Mouse (Mus musculus) liver, embryonic 16.5 days (tissue): ENCODE results near the gene Itpr1. TPM values are rescaled to one million over a fixed set of nuclear protein-coding genes. Genes with fewer than 3 reads are reported as not detected.

Source experiments
- ATAC-seq: fragments of 200-750 bp; cut with Nextera tagmentation; 2 replicates; pipeline ENCODE4 v1.8.0; 2017; ENCODE audit warnings: low read depth, mild to moderate bottlenecking, moderate number of reproducible peaks, moderate library complexity
- H3K27ac ChIP-seq: fragments of 300-500 bp; sonication (generic); 2 replicates; pipeline ENCODE4 v1.5.1; 2014; ENCODE audit warnings: mild to moderate bottlenecking, low read length
- H3K27me3 ChIP-seq: fragments of 300-500 bp; sonication (generic); 2 replicates; pipeline ENCODE4 v1.6.1; 2014; ENCODE audit warnings: low read depth, low read length, mixed read lengths; ENCODE audit not compliant: control insufficient read depth, insufficient read depth
- H3K36me3 ChIP-seq: fragments of 300-500 bp; sonication (generic); 2 replicates; pipeline ENCODE4 v1.6.1; 2014; ENCODE audit warnings: mild to moderate bottlenecking; ENCODE audit not compliant: control insufficient read depth, insufficient read depth
- H3K4me1 ChIP-seq: fragments of 300-500 bp; sonication (generic); 2 replicates; pipeline ENCODE4 v1.6.1; 2014; ENCODE audit warnings: low read depth, low read length, mixed read lengths; ENCODE audit not compliant: control insufficient read depth
- H3K4me2 ChIP-seq: fragments of 300-500 bp; sonication (generic); 2 replicates; pipeline ENCODE4 v1.6.1; 2014; ENCODE audit warnings: low read depth, low read length, mixed read lengths
- H3K4me3 ChIP-seq: fragments of 300-500 bp; sonication (generic); 2 replicates; pipeline ENCODE4 v1.5.1; 2014; ENCODE audit warnings: low read depth, mild to moderate bottlenecking, low read length
- H3K9ac ChIP-seq: fragments of 300-500 bp; sonication (generic); 2 replicates; pipeline ENCODE4 v1.6.1; 2014; ENCODE audit warnings: low read depth, low read length
- H3K9me3 ChIP-seq: fragments of 300-500 bp; sonication (generic); replicated peaks from 2 replicates; pipeline ENCODE4 v1.6.1; 2016; ENCODE audit warnings: low read length; ENCODE audit not compliant: control insufficient read depth
- WGBS: fragments of 180-500 bp; shearing (Covaris S2); extraction: QIAGEN DNeasy Blood & Tissue Kit; methylation state at CpG from one replicate; pipeline ENCODE4 v1.1.7; 2014; ENCODE audit not compliant: insufficient replicate concordance; 5-methylcytosine and 5-hydroxymethylcytosine counted together
- polyA plus RNA-seq: library from polyadenylated mRNA; unstranded; fragments of >200 nt; fragmentation: Nextera tagmentation; extraction: Ambion mirVana; gene quantifications from 2 replicates; pipeline ENCODE4 v1.2.1, GENCODE M21; 2015

The Itpr1 gene
- polyA plus RNA-seq, 1 experiment from 2014 or later, result 2.9 TPM

DNA sequence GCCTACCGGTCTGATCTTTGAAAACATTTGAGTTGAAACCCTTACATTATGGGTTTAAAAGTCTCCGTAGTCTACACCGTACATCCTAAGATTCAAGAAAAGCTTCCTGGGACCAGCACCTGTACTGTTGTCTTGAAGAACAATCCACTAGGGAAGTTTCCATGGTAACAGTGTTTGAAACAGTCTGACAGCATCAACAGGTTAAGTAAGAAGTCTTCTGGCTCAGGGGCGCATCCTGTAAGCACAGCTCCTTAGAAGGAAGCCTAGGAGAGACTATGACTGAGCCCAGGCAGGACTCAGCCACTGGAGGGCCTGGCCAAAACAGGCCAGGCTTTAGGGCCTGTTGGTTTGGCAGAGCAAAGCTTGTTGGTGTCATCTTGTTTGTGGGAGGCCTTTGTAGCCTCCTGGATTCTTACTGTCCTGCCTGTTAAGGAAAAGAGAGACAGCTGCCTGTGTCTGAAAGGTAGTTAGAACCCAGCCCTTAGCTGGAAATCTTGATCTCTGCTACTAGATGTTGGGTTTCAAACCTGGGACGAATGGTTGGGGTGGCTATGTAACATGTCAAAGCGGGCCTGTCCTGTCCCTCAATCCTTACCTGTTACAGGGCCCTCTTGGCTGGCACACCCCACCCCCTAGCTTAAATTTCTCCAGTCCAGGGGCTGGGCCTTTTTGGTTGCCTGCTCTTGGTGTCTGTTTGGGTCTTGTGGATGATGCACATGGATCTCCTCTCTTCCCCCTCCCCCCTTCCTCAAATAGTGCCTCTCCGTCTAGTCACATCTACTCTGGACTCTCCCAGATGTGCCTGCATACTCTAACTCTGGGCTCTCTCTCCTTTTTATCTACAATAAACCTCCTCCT is 242.3 kb downstream of the Itpr1 start:
- ATAC-seq, result no peak

DNA sequence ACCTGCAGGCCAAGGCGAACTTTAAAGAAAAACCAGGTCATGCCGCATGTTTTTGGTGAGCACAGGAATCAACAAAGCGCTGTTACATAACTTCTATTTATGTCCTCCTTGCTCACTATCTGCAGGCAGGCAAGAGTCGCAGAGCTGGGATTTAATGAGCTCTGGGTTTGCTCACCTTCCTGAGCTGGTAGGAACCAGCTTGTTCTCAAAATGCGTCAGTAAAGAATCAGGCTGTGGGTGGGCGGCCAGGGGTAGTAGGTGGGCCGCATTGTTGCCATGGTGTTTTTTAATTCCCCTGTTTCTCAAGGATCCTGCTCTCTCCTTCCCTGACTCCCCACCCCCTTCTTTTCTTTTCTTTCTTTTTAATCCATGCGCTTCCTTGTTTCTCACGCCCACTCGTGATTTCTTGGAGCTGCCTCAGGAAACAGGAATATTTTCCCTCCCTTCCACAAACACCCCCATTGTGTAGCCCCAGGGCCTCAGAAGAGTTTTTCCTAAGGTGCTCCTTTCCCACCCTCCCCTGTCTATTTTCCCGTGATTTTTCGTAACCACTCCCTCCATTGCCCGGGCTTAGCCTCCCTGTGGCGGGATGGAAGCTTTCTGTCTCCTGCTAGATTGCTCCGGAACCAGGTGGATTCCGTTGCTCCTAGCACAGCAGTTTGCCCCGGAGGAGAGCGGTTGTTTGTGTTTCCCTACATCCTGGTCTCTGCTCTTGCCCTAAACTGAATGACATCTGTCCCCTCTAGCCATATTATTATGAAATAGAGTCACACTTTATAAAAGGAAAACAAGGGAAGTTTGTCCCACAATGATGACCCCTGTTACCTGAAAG is 243.6 kb downstream of the Itpr1 start:
- Histone ChIP-seq H3K4me1 (peaks cover 12% of the 10 kb centered on the region), H3K9me3 (no peaks in the 10 kb centered on the region), H3K4me3 (no peak overlapping the region), H3K27ac (peak overlapping the region; percentile 17; the same call in 1 of the 2 replicates), H3K4me2 (0 out of 2 replicates have a peak overlapping the region, but pooled peaks have one; percentile 4), H3K36me3 (no peaks in the 10 kb centered on the region), H3K27me3 (no peaks in the 10 kb centered on the region), H3K9ac (no peak overlapping the region)
- 52% methylated on average over 18 of the region's 18 CpGs for WGBS
- peak; percentile 22; the same call in 1 of the 2 replicates for ATAC-seq

More for the DNA sequence above, 242.3 kb downstream of the Itpr1 start:
- no peak overlapping the region for H3K4me2 ChIP-seq
- H3K36me3 ChIP-seq, result no peaks in the 10 kb centered on the region
- H3K4me1 ChIP-seq, result peaks cover 12% of the 10 kb centered on the region
- H3K4me3 ChIP-seq, result no peak overlapping the region
- H3K27me3 ChIP-seq, result no peaks in the 10 kb centered on the region
- H3K27ac ChIP-seq, result no peak overlapping the region
- WGBS, result 76% methylated on average over 7 of the region's 7 CpGs
- no peaks in the 10 kb centered on the region for H3K9me3 ChIP-seq
- H3K9ac ChIP-seq, result no peak overlapping the region

DNA sequence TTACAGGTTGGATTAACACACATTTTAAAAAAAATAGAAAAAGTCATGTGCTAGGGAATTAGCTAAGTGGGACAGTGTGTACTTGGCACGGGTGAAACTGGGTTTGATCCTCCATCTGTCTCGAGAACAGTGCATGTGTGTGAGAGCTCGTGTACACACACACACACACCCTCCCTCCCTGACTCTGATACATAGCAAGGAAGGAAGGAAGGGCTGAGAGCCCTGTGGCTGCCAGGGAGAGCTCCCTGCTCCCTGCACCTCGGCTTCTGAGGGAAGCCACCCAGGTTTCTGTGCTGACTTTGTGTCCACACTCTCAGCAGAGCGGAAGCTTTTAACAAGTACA is 244.1 kb downstream of the Itpr1 start:
- H3K4me2 ChIP-seq, result no peak overlapping the region
- H3K36me3 ChIP-seq, result no peaks in the 10 kb centered on the region
- peaks cover 12% of the 10 kb centered on the region for H3K4me1 ChIP-seq
- ATAC-seq, result peak; percentile 25; the same call in 1 of the 2 replicates
- H3K27ac ChIP-seq, result peak overlapping the region; percentile 39; the same call in 1 of the 2 replicates
- no peak overlapping the region for H3K9ac ChIP-seq
- no peak overlapping the region for H3K4me3 ChIP-seq
- no peaks in the 10 kb centered on the region for H3K9me3 ChIP-seq
- 28% methylated on average over 5 of the region's 5 CpGs for WGBS
- no peaks in the 10 kb centered on the region for H3K27me3 ChIP-seq

DNA sequence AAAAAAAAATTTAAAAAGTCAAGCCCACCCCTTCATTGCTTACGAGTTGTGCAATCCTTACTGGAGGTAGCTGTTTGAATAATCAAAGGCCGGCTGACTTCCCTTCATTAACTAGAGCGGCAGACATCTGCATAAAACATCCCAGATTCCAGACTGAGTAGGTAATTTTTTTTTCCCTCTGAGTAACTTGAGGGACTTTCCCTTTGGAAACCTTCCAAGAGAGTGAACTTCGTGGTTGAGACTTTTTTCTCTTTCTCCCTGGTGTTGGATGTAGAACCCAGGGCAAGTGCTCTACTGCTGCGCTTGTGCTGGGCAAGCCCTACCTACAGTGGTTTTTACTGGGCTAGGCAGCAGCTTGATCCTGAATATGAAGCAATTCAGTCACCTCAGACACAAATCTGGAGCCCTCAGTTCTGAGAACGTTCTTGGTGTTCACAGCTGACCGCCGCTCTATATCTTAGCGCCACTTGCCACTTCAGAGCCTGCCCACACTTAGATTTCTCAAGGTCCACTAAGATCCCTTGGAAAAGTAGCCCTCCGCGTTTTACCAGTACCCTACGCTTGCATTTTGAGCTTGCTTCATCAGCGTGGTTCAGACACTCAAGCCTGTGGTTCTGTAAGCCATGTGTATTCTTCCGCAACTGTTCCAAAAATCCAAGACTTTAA is 244.8 kb downstream of the Itpr1 start:
- ATAC-seq, result no peak
- no peak overlapping the region for H3K9ac ChIP-seq
- peaks cover 12% of the 10 kb centered on the region for H3K4me1 ChIP-seq
- no peak overlapping the region for H3K4me3 ChIP-seq
- H3K27me3 ChIP-seq, result no peaks in the 10 kb centered on the region
- no peaks in the 10 kb centered on the region for H3K9me3 ChIP-seq
- H3K27ac ChIP-seq, result peak overlapping the region; percentile 42
- WGBS, result 58% methylated on average over 14 of the region's 14 CpGs
- no peak overlapping the region for H3K4me2 ChIP-seq
- H3K36me3 ChIP-seq, result no peaks in the 10 kb centered on the region

DNA sequence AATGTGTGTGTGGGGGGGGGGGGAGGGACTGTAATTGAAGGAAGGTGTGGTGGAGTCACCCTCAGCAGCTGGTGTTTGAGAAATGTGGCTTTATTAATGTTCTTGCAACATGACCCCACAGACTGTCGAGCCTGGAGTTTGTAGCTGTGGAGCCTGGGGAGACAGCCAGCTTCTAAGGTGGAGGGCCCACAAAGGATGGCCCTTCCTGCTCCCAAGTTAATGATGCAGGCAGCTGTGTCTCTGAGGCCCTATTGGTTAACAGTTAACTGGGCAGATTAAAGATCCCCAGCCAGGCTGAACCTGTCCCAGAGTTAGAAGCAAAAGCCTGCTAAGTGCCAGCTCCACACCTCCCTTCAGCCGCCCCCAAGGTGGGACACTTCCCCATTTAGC is 245.3 kb downstream of the Itpr1 start:
- no peak overlapping the region for H3K4me2 ChIP-seq
- ATAC-seq, result no peak
- H3K27ac ChIP-seq, result no peak overlapping the region
- H3K4me3 ChIP-seq, result no peak overlapping the region
- peaks cover 12% of the 10 kb centered on the region for H3K4me1 ChIP-seq
- H3K9me3 ChIP-seq, result no peaks in the 10 kb centered on the region
- no peak overlapping the region for H3K9ac ChIP-seq
- H3K27me3 ChIP-seq, result no peaks in the 10 kb centered on the region
- no peaks in the 10 kb centered on the region for H3K36me3 ChIP-seq
- 40% methylated on average over 2 of the region's 2 CpGs for WGBS

DNA sequence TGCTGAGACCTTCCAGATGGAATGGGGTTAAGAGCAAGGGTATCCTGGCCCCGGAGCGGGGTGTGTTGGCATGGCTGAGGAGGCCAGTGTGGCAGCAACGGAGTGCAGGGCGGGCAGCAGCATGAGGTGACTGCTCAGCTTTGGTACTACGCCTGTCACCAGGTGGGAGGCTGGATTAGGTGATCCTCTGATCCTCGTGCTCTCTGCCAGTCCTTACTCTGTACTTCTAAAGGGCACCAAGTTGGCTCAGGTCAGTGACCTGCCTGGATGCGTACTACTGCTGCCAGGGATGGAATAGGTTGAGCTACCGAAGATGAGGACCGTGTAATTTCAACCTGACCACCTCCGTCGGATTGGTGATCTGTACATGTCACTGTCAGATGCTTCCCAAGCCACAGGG is 245.9 kb downstream of the Itpr1 start:
- peaks cover 12% of the 10 kb centered on the region for H3K4me1 ChIP-seq
- no peak overlapping the region for H3K9ac ChIP-seq
- H3K27ac ChIP-seq, result no peak overlapping the region
- WGBS, result 79% methylated on average over 11 of the region's 11 CpGs
- ATAC-seq, result no peak
- no peaks in the 10 kb centered on the region for H3K9me3 ChIP-seq
- no peaks in the 10 kb centered on the region for H3K36me3 ChIP-seq
- H3K27me3 ChIP-seq, result no peaks in the 10 kb centered on the region
- no peak overlapping the region for H3K4me3 ChIP-seq
- no peak overlapping the region for H3K4me2 ChIP-seq

DNA sequence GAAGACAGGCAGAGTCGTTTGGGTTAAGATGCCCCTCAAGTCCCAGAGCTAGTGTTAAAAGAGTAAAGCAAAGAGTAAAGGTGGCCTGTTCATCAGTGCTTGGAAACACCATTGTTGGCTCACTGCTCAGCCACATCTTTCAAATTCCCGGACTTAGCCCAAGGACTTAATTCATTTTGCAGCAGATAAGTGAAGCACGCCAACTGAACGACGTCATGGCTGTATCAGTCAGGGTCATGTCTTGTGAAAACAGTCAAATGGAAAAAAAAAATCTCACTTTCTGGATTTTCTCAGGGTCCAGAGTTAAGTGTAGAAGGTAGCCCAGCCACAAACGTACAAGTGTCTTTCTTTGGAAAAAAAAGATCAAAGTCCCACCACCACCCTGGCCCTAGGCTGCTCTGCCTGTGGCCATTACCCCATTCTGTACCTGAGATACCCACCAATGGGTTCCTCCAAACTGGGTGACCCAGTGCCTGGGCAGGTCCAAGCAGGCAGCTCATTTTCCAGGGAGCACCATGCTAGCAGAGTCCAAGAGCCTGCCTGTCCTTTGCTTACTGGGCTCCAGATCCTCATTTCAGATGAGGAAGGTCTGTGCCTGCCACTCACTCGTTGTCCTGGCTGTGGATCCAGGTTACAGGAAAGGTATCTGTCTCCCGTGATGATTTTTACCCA is 251.5 kb downstream of the Itpr1 start:
- no peak overlapping the region for H3K4me3 ChIP-seq
- ATAC-seq, result no peak
- H3K9me3 ChIP-seq, result no peaks in the 10 kb centered on the region
- no peak overlapping the region for H3K4me2 ChIP-seq
- H3K27ac ChIP-seq, result no peak overlapping the region
- no peaks in the 10 kb centered on the region for H3K36me3 ChIP-seq
- no peak overlapping the region for H3K9ac ChIP-seq
- no peaks in the 10 kb centered on the region for H3K27me3 ChIP-seq
- 66% methylated on average over 8 of the region's 8 CpGs for WGBS
- no peaks in the 10 kb centered on the region for H3K4me1 ChIP-seq

DNA sequence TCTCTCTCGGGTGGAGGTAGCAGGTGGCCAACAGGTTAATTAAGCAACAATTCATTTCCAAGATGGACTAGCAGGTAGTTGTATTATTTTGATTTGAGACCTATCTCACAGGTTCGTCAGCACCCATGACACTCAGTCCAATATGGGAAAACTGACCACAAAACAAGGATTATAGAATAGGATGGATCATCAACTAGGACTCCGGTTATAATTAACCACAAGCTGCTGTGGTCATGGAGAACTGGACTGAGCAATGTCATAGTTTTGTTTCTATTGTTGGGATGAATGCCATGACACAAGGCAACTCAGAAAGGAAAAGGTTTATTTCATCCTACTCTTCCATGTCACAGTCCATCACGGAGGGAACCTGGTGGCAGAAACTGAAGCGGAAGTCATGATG is 252.3 kb downstream of the Itpr1 start:
- 74% methylated on average over 5 of the region's 5 CpGs for WGBS
- Histone ChIP-seq H3K4me2 (no peak overlapping the region), H3K9me3 (no peaks in the 10 kb centered on the region), H3K9ac (no peak overlapping the region), H3K4me3 (no peak overlapping the region), H3K27me3 (no peaks in the 10 kb centered on the region), H3K4me1 (no peaks in the 10 kb centered on the region), H3K36me3 (no peaks in the 10 kb centered on the region), H3K27ac (no peak overlapping the region)
- no peak for ATAC-seq
